Mouse (Mus musculus): ENCODE measurements around the gene Trip12.

The Trip12 gene

GRCm38 (mm10) chr1:84795335-84795734 is 45.0 kb downstream of the Trip12 start:
- no peak for DNase-seq (ENCODE audit: low spot score)

- no peak for DNase-seq (ENCODE audit: low spot score)
Observed at GRCm38 (mm10) chr1:84791393-84791792, 48.9 kb downstream of the Trip12 start.

GRCm38 (mm10) chr1:84780630-84781029 is 59.7 kb downstream of the Trip12 start:
- no peak for DNase-seq (ENCODE audit: low spot score)

- DNase-seq (ENCODE audit: low spot score), result no peak
Observed at GRCm38 (mm10) chr1:84777455-84777854, 62.9 kb downstream of the Trip12 start.

GRCm38 (mm10) chr1:84758843-84759242 is 81.5 kb downstream of the Trip12 start:
- DNase-seq (ENCODE audit: low spot score), result no peak

- no peak for DNase-seq (ENCODE audit: low spot score)
Observed at GRCm38 (mm10) chr1:84742156-84742555, 98.2 kb downstream of the Trip12 start.

GRCm38 (mm10) chr1:84740080-84740479 is 100.2 kb downstream of the Trip12 start:
- DNase-seq (ENCODE audit: low spot score), result no peak

GRCm38 (mm10) chr1:84737097-84737496 is 103.2 kb downstream of the Trip12 start:
- DNase-seq (ENCODE audit: low spot score), result no peak

GRCm38 (mm10) chr1:84733799-84734198 is 106.5 kb downstream of the Trip12 start:
- no peak for DNase-seq (ENCODE audit: low spot score)

- no peak for DNase-seq (ENCODE audit: low spot score)
Observed at GRCm38 (mm10) chr1:84731763-84732162, 108.6 kb downstream of the Trip12 start.

GRCm38 (mm10) chr1:84722841-84723240 is 117.5 kb downstream of the Trip12 start:
- no peak for DNase-seq (ENCODE audit: low spot score)

GRCm38 (mm10) chr1:84722371-84722770 is 117.9 kb downstream of the Trip12 start:
- no peak for DNase-seq (ENCODE audit: low spot score)

GRCm38 (mm10) chr1:84721942-84722341 is 118.4 kb downstream of the Trip12 start:
- no peak for DNase-seq (ENCODE audit: low spot score)

GRCm38 (mm10) chr1:84709810-84710785 is 130.2 kb downstream of the Trip12 start:
- DNase-seq (ENCODE audit: low spot score), result no peak

- DNase-seq (ENCODE audit: low spot score), result no peak
Observed at GRCm38 (mm10) chr1:84709406-84709805, 130.9 kb downstream of the Trip12 start.

- no peak for DNase-seq (ENCODE audit: low spot score)
Observed at GRCm38 (mm10) chr1:84700254-84700653, 140.1 kb downstream of the Trip12 start.

- DNase-seq (ENCODE audit: low spot score), result peak; percentile 15
Observed at GRCm38 (mm10) chr1:84697136-84697535, 143.2 kb downstream of the Trip12 start.

GRCm38 (mm10) chr1:84695517-84696411 is 144.6 kb downstream of the Trip12 start, which contains the start of gene Dner:
Gene Dner, minus strand, starts transcription at chr1:84696221.
- DNase-seq (ENCODE audit: low spot score), result peak; percentile 87

GRCm38 (mm10) chr1:84694688-84695474 is 145.4 kb downstream of the Trip12 start:
- DNase-seq (ENCODE audit: low spot score), result peak; percentile 10

- no peak for DNase-seq (ENCODE audit: low spot score)
Observed at GRCm38 (mm10) chr1:84677910-84678309, 162.4 kb downstream of the Trip12 start.
